ENCODE assay signal across 32 mouse cellular contexts in genomic region chr12:89641460-89641859, GRCm38 (mm10).
"Had no signal": no experiment of that assay in that cellular context is flagged by ENCODE, and none has a peak within 500 bp of the region (broad histone marks: within the 10 kb centered on the region; RNA-seq: fewer than 3 reads in every experiment).

No protein-coding gene starts in this region.

- H3K27me3 ChIP-seq: limb, embryonic 12.5 days; limb, embryonic 13.5 days; limb, embryonic 15.5 days; liver, embryonic 12.5 days; liver, embryonic 13.5 days; liver, embryonic 15.5 days; lung, embryonic 15.5 days; megakaryocyte, embryonic 14.5 days; midbrain, embryonic 12.5 days; midbrain, embryonic 13.5 days; midbrain, embryonic 15.5 days; neural tube, embryonic 12.5 days had no signal

- H3K9me3 ChIP-seq: limb, embryonic 10.5 days; limb, embryonic 12.5 days; limb, embryonic 13.5 days; limb, embryonic 15.5 days; liver, embryonic 12.5 days; liver, embryonic 13.5 days; liver, embryonic 15.5 days; lung, embryonic 15.5 days; megakaryocyte, embryonic 14.5 days; midbrain, embryonic 10.5 days; midbrain, embryonic 12.5 days; midbrain, embryonic 13.5 days; midbrain, embryonic 15.5 days; neural tube, embryonic 12.5 days had no signal

- H3K9ac ChIP-seq: limb, embryonic 12.5 days; limb, embryonic 13.5 days; limb, embryonic 15.5 days; liver, embryonic 12.5 days; liver, embryonic 13.5 days; liver, embryonic 14.5 days; liver, embryonic 15.5 days; liver, postnatal 0 days; lung, embryonic 14.5 days; lung, embryonic 15.5 days; midbrain, embryonic 12.5 days; midbrain, embryonic 13.5 days; midbrain, embryonic 15.5 days; neural tube, embryonic 12.5 days had no signal

- H3K4me2 ChIP-seq: limb, embryonic 12.5 days; limb, embryonic 13.5 days; limb, embryonic 15.5 days; liver, embryonic 11.5 days; liver, embryonic 12.5 days; liver, embryonic 13.5 days; liver, embryonic 15.5 days; lung, embryonic 14.5 days; lung, embryonic 15.5 days; midbrain, embryonic 11.5 days; midbrain, embryonic 12.5 days; midbrain, embryonic 13.5 days; midbrain, embryonic 15.5 days; neural tube, embryonic 12.5 days had no signal

- H3K4me1 ChIP-seq: limb, embryonic 10.5 days; limb, embryonic 12.5 days; liver, embryonic 12.5 days; liver, embryonic 13.5 days; liver, embryonic 15.5 days; lung, embryonic 15.5 days; megakaryocyte, embryonic 14.5 days; midbrain, embryonic 10.5 days; midbrain, embryonic 12.5 days; midbrain, embryonic 13.5 days; midbrain, embryonic 15.5 days had no signal

- H3K27ac ChIP-seq: limb, embryonic 10.5 days; limb, embryonic 12.5 days; limb, embryonic 13.5 days; limb, embryonic 15.5 days; liver, embryonic 12.5 days; liver, embryonic 13.5 days; liver, embryonic 14.5 days; liver, embryonic 15.5 days; lung, embryonic 15.5 days; macrophage; midbrain, embryonic 10.5 days; midbrain, embryonic 12.5 days; midbrain, embryonic 13.5 days; midbrain, embryonic 15.5 days; neural tube, embryonic 12.5 days had no signal

- H3K4me3 ChIP-seq: limb, embryonic 10.5 days; limb, embryonic 12.5 days; limb, embryonic 13.5 days; limb, embryonic 15.5 days; liver, embryonic 12.5 days; liver, embryonic 13.5 days; liver, embryonic 15.5 days; lung, embryonic 15.5 days; megakaryocyte, embryonic 14.5 days; midbrain, embryonic 10.5 days; midbrain, embryonic 12.5 days; midbrain, embryonic 13.5 days; midbrain, embryonic 15.5 days; myocyte; neural tube, embryonic 12.5 days had no signal

- DNase-seq: left cerebral cortex, postnatal 4 days; liver; liver, embryonic 13.5 days; liver, postnatal 0 days; lung, adult 18-20 months; lung, adult 2 months; lung, embryonic 14.5 days; lung, postnatal 10 days; lung, postnatal 14 days; lung, postnatal 36 days; lung, postnatal 4 days; midbrain, embryonic 14.5 days had no signal

- H3K36me3 ChIP-seq: limb, embryonic 10.5 days; limb, embryonic 12.5 days; limb, embryonic 13.5 days; limb, embryonic 15.5 days; liver, embryonic 12.5 days; liver, embryonic 13.5 days; liver, embryonic 15.5 days; lung, embryonic 15.5 days; midbrain, embryonic 10.5 days; midbrain, embryonic 12.5 days; midbrain, embryonic 13.5 days; midbrain, embryonic 15.5 days; neural tube, embryonic 12.5 days had no signal

- ATAC-seq: liver, embryonic 12.5 days; liver, postnatal 0 days; lung, postnatal 0 days; midbrain, embryonic 13.5 days; midbrain, embryonic 15.5 days; midbrain, embryonic 16.5 days had no signal
